Mouse (Mus musculus) urinary bladder, adult 2 months (tissue): ENCODE results near the gene Slc25a11. TPM values are rescaled to one million over a fixed set of nuclear protein-coding genes. Genes with fewer than 3 reads are reported as not detected.

Experiments used
- DNase-seq: peaks from one replicate; pipeline ENCODE4 v3.0.0; 2022; ENCODE audit warnings: low spot score
- polyA plus RNA-seq: library from polyadenylated mRNA; depleted of rRNA; stranded (reverse); fragments of >200 nt; gene quantifications from 2 replicates; pipeline ENCODE4 v1.2.3, GENCODE M21; 2012

The Slc25a11 gene
- polyA plus RNA-seq, 1 experiment = 96.9 TPM

DNA sequence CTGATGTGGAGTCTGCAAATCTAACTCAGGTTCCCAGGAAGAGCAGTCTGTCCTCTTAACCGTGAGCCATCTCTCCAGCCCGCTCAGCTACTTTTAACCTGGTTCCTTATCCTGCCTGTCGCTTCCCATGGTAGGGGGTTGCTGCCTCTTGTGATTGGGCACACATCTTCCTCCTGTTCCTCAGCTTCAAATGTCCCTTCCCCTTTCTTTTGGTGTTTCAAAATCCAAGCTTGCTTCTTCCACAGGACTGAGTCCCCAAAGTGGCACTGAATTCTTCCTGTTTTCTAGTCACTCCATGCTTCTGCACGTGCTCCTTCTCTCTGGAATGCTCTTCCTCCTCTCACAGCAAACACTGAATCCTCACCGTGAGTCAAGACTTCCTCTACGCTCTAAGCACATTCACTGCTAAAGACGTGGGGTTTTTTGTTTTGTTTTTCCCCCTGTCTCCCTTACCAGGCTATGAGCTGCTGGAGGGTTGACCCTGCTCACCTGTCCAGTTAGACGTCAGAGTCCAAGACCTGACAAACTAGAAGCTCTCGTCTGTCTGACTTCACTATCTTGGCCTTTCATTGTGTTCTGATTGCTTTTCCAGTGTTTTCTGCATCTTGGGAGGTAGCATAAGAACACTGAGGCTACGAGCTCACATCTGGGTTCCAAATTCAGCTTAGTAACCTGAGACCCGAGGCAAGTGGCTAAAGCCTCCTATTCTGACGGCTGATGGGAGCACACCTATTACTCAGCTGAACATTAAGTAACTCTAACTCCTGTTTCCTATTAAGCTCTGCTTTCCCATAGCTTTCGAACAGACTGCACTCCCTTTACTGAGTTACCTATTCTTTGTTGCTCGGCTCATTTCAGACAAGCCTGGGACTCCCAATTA, 20.2 kb upstream of the Slc25a11 start:
- DNase-seq = no peak

GRCm38 (mm10) chr11:70666687-70667086, 19.4 kb upstream of the Slc25a11 start:
- DNase-seq = no peak

GRCm38 (mm10) chr11:70664741-70665140, 17.5 kb upstream of the Slc25a11 start:
- no peak for DNase-seq

DNA sequence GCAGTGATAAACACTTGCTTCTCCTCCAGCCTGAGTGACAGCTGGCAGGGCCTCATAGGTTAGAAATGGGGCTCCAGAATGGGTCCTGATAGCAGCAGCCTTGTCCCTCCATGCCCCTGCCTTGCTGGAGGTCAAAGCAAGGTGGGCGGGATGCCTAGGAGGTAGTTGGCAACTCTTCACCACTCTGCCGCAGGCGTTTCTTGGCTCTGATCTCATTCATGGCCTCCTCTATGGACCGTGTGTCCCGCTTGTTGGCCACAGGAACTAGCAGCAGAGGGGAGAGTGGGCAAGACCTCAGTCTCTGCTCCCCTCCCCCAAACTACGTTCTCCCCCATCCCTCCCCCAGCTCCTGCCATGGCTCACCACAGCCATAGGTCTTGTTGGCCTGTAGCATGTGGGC, 16.7 kb upstream of the Slc25a11 start:
- no peak for DNase-seq

- DNase-seq = no peak
Observed at GRCm38 (mm10) chr11:70663101-70663500, 15.8 kb upstream of the Slc25a11 start.

GRCm38 (mm10) chr11:70660571-70660970, 13.3 kb upstream of the Slc25a11 start:
- DNase-seq = no peak

- no peak for DNase-seq
Observed at GRCm38 (mm10) chr11:70658942-70659341, 11.7 kb upstream of the Slc25a11 start.

DNA sequence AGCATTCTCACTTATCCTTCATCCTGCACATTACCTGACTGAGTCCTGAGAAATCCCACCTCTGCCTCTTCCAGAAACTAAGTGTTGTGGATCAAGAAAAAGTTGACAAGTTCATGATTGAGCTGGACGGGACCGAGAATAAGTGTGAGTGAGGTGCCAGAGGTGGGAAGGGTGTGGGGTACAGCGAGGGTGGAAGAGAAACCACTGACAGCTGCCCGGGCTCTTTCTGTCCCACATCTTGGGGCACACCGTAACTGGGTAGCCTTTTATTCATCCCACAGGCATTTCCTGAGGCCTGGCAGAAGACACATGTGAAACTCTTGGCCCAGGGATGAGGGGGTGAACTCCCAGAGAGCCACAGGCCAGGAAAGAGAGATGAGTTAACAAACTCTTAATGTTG, 11.2 kb upstream of the Slc25a11 start:
- DNase-seq = no peak

- no peak for DNase-seq
Observed at GRCm38 (mm10) chr11:70657991-70658390, 10.7 kb upstream of the Slc25a11 start.

DNA sequence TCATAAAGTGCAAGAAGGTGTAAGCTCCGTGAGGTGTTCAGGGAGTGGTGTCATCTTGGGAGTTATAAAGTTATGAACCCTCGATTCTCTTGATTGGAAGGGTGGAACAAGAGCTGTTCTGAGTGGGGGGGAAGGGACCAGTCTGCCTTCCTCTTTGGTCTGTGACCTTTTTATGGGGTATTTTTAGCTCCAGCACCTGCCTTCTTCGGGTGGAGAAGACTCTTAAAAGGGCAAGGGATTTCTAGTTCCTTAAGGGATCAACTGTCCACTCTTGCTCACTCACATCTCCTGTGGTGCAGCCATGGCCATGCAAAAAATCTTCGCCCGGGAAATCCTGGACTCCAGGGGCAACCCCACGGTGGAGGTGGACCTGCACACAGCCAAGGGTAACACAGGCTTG, 10.3 kb upstream of the Slc25a11 start:
- DNase-seq = no peak

GRCm38 (mm10) chr11:70656964-70657363, 9.7 kb upstream of the Slc25a11 start, which contains the start of gene Eno3:
Gene Eno3 (plus strand): TSS chr11:70657202.
- no peak for DNase-seq

- DNase-seq = no peak
Observed at GRCm38 (mm10) chr11:70656456-70656927, 9.2 kb upstream of the Slc25a11 start.

DNA sequence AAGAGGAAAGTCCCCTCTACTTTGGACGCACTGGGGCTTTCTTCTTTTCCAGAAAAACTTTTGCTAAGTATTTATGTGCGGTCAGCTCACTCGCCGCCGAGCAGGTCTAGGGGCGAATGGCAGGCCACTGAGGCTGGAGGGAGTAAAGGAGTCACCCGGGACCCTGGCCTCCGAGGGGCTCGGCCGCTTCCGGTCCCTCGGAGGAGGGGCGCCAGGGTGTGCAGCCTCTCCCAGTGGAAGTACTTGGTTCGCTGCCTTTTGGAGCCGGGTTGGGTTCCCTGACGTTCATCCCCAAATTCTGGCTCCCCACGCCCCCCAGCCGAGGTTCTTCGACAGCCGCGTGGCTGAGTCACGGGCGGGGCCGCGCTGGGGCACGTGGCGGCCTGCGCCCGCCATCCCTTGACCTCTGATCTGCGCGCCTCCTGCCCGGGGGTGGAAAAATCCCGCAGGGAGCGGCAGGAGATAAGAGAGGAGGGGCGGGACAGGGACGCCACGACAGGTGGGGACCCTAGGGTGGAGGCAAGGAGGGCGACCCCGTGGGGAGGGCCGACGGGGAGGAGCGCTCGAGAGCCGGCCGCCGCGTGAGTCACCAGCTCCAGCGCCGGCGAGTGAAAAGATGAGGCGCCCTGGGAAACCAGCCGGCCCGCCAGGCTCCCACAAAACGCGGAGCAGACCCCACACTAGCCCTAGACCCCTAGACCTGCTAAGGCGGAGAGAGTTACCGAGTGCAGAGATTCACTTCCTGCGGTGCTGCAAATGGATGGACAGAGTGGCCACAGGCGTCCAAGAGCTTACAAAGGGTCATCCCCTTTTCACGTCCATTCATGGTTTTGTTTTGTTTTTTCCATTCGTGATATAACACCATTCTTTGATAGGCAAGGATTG, 8.5 kb upstream of the Slc25a11 start:
- peak; percentile 79 for DNase-seq

- DNase-seq = peak; percentile 82
Observed at GRCm38 (mm10) chr11:70654923-70655570, 7.8 kb upstream of the Slc25a11 start.

GRCm38 (mm10) chr11:70654198-70654922, 7.1 kb upstream of the Slc25a11 start, which contains the start of gene Pfn1:
Gene Pfn1 (minus strand): TSS chr11:70654644.
- DNase-seq = peak; percentile 71

DNA sequence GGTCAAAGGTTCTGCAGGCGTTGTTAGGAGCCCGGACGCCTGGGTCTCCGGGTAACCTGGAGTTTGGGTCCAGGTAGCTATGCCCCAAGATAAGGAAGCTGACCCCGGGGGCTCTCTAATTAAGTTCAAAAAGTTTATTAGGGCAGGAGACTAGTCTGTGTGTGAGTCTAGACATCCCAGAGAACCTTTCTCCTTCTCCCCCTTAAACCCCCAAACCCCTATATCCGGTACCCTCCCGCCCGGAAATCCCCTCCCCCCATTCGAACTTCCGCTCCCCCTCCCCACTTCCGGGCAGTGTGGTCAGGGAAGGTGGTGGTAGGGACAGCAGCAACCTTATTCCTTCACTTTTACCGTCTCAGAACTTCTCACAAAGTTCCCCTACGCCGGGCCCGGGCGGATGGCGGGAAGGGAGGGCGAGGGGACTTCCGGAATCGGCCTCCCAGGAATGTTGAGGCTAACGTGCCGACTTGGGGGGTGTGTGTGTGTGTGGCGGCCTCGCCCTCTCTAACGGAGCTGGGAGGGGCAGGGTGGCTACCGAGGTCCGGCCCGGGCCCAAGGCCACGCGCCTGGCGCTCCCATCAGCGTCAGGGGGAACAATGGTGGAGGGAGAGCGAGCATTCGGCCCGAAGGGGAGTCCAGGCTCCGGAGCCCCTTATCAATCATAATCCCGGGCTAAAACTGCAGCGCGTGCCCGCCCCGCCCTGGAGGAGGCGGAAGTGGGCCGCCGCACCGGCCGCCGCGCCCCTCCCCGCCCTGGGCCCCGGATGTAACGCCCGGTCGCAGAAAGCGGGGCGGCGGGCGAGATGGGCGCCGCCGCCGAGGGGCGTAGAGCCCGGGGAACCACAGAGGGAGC, 6.3 kb upstream of the Slc25a11 start:
- peak; percentile 67 for DNase-seq

- no peak for DNase-seq
Observed at GRCm38 (mm10) chr11:70652884-70653344, 5.6 kb upstream of the Slc25a11 start.

DNA sequence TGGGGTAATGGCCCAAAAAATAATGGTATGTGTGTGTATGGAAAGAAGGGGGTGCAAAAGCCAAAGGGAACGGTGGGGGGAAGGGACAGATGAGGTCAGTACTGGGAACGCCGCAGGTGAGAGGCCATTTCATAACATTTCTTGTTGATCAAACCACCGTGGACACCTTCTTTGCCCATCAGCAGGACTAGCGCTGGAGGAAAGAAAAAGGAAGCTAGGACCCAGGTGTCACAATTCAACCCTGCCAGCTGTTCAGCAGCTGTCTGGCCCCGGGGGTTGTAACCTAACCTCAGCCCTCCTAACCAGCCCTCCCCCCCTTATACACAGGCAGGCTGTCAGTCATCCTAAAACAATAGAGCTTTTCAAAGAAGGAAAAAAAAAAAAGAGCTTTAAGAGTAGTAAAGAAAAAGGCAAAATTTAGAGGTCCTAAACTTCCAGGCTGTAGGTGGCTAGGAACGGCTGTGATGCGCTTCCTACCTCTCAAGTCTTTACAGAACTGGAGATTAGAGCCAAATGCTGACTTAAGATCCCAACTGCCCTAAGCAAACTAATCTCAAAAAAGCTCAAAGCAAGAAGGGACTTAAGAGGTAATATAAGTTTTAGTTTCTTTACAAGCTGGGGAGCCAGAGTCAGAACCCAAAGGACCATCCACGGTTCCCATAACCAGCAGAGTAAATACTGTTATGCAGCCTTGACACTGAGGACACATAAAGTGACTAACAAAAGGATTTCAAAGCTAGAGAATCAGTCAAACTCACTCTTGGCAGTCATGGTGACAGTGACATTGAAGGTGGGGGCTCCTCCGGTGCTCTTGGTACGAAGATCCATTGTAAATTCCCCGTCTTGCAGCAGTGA, 5.0 kb upstream of the Slc25a11 start:
- DNase-seq = no peak

DNA sequence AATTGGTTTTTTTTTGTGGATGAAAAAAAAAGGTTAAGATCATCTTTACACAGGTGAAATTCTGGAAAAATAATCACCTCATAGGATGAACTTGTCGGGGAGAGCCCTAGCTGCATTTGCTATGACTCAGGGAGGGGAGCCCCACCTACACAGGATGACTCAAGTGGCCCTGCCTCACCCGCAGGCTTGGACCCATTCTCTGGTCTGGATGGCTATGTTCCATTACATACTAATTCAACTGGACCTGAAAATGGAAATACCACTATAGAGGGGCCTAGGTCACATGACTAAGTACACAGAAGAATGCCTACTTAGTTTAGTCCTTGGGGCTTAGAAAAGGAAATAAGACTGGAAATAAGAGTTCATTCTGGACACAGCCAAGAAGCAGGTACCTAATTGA, 4.1 kb upstream of the Slc25a11 start:
- no peak for DNase-seq
